Mouse (Mus musculus) spleen, embryonic (tissue): Measurements from ENCODE around the gene Rtl6.

ENCODE experiments used
- CTCF ChIA-PET: fragments of 350-600 bp; sonication (Branson Sonifier 250); formaldehyde crosslinking; loops from one replicate; lab custom pipeline; 2022; lab: Charles Lee

The Rtl6 gene

GRCm38 (mm10) chr15:84557189-84557921 is at the start of gene Rtl6:
Gene Rtl6 (minus strand): TSS chr15:84557823.
- CTCF ChIA-PET, result interaction anchor here (0.6 to 0.7 kb wide), 2 partner anchors 1127 to 1672 kb away, joined by 4 to 13 read pairs; no protein-coding TSS in a partner anchor

- CTCF ChIA-PET, result interaction anchor here (0.6 kb wide), 1 partner anchor 42 kb away, joined by 3 read pairs; no protein-coding TSS in a partner anchor
Measured at GRCm38 (mm10) chr15:84603267-84603963, 45.8 kb upstream of the Rtl6 start.

DNA sequence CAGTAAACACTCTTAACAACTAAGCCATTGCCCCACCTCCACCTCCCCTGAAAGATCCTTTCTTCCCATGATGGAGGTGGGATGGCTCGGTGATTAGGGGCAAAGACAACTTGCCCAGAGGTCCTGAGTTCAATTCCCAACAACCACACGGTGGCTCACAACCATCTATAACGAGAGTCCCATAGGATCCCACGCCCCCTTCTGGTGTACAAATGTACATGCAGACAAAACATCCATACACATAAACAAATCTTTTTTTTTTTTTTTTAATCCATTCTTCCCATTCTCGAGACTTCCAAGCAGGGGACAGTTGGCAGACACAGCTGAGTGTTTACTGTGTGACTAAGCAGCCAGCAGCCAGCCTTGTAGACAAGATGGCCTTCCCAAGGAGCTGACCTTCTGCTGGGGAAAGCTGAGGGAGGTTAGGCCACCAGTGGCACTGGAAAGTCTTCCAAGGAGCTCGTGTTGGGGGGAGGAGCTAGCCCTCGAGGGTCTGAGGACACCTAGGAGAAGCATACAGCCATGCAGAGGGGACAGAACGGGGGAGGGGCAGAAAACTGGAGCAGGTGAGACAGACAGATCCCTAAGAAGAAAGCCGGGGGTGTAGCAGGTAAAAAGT is 43.5 kb upstream of the Rtl6 start:
- CTCF ChIA-PET, result interaction anchor here (0.7 kb wide), 1 partner anchor 36 kb away, joined by 3 read pairs; no protein-coding TSS in a partner anchor

GRCm38 (mm10) chr15:84598911-84599310 is 41.3 kb upstream of the Rtl6 start:
- CTCF ChIA-PET, result interaction anchor here (0.6 kb wide), 1 partner anchor 108 kb away, joined by 3 read pairs; no protein-coding TSS in a partner anchor

GRCm38 (mm10) chr15:84597816-84598215 is 40.2 kb upstream of the Rtl6 start:
- CTCF ChIA-PET, result no interaction called here

- CTCF ChIA-PET, result no interaction called here
Measured at GRCm38 (mm10) chr15:84597021-84597420, 39.4 kb upstream of the Rtl6 start.

DNA sequence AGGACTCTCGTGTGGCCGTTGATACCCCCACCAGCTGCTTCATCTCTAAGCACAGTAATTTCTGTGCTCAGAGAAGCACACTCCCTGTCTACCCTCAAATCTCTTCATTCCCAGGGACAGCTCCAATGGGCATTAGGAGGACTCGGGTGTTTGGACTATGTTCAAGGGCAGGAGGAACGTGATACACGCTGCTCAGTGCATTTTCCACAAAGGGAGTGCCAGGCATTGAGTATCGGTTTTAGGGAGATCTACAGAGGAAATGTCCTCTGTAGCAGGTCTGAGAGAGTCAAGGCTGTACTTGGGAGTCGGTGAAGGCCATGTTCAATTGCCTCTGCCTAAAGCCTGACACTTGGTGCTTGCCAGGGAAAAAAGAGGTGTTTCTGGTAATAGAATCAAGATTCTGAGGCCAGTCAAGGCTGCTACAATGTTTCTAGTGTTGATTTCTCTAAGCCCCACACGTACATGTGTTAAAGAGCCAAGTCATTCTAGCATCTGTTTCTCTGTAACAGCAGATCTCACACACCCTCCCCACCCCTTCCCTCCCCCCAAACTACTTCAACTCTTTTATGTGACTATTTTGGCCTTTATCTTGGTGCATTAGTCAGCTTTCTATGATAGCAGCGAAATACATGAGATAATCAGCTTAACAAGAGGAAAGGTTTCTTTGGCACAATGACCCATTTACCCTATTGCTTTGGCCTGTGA is 37.8 kb upstream of the Rtl6 start:
- CTCF ChIA-PET, result no interaction called here

GRCm38 (mm10) chr15:84593514-84593913 is 35.9 kb upstream of the Rtl6 start:
- CTCF ChIA-PET, result no interaction called here

DNA sequence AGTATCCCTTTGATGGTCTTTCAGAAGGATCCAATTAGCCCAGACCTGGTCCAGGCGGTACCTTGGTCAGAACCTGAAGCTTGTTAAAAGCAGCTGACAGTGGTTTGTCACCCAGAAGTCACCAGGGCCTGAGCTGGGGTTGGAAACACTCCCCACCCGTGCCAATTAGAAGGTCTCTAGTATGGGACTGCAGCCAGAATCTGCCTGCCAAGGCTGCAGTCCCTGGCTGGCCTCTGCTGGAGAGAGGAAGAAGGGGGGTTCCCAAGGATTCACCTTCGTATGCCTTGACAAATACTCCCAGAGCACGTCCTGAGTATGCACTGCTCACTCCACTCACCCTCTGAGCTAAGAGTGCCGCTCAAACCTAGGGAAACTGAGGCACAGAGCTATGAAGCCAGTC is 34.6 kb upstream of the Rtl6 start:
- CTCF ChIA-PET, result no interaction called here

DNA sequence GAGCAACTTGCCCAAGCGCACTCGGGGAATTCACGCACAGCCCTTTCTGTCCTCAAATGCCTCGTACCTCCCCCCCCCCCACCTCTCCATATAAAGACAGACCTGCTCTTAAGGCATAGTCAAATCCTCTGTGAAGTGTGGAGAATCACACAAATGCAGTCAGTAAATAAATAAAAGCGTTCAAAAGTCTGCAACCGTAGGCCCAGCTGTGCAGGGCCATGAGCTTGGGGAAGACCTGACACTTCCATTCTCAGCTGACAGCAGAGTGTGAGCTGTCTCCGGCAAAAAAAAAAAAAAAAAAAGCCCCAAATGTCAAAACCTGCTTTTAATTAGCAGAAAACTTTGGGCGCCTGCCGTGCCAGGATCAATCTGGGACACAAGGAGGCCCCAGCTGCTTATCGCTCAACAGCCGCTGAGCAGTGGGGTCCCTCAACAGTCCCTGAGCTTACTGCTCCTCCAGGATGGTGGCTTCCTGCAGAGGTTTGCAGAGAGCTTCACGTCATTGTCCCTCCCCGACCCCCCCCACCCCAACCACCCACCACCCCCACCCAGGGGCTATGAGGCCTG is 34.0 kb upstream of the Rtl6 start:
- CTCF ChIA-PET, result interaction anchor here (0.6 to 0.8 kb wide), 2 partner anchors 19 to 174 kb away, joined by 3 to 7 read pairs; no protein-coding TSS in a partner anchor

- CTCF ChIA-PET, result no interaction called here
Measured at GRCm38 (mm10) chr15:84588371-84588821, 30.8 kb upstream of the Rtl6 start.

DNA sequence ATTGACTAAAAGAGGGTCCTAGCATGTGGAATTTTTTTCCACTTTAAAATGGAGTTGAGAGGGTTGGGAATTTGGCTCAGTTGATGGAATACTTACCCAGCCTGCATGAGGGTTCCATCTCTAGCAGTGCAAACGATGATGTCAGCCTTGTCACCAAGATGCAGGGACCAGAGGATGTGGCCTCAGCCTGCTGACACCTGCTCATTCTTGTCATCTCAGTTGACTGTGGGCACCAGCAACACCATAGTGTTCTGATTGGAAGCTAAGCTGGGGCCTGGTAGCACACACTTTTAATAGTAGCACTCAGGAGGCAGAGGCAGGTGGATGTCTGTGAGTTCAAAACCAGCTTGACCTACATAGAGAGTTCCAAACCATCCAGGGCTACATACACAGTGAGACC is 21.0 kb upstream of the Rtl6 start:
- CTCF ChIA-PET, result no interaction called here

- CTCF ChIA-PET, result interaction anchor here (0.6 kb wide), 1 partner anchor 26 kb away, joined by 3 read pairs; no protein-coding TSS in a partner anchor
Measured at GRCm38 (mm10) chr15:84577019-84577418, 19.4 kb upstream of the Rtl6 start.

GRCm38 (mm10) chr15:84566568-84567110 is 9.0 kb upstream of the Rtl6 start:
- CTCF ChIA-PET, result interaction anchor here (0.7 kb wide), 2 partner anchors 54 to 155 kb away, joined by 3 to 5 read pairs; no protein-coding TSS in a partner anchor

DNA sequence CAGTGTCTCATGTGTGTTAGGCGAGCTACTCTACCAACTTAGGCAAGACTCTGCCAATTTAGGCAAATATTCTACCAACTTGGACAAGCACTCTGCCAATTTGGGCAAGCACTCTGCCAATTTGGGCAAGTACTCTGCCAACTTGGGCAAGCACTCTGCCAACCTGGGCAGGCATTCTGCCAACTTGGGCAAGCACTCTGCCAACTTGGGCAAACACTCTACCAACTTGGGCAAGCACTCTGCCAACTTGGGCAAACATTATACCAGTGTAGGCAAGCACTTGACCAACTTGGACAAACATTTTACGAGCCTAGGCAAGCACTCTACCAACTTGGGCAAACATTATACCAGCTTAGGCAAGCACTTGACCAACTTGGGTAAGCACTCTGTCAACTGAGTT is 3.9 kb upstream of the Rtl6 start:
- CTCF ChIA-PET, result interaction anchor here (0.7 kb wide), 1 partner anchor 42 kb away, joined by 3 read pairs; no protein-coding TSS in a partner anchor

DNA sequence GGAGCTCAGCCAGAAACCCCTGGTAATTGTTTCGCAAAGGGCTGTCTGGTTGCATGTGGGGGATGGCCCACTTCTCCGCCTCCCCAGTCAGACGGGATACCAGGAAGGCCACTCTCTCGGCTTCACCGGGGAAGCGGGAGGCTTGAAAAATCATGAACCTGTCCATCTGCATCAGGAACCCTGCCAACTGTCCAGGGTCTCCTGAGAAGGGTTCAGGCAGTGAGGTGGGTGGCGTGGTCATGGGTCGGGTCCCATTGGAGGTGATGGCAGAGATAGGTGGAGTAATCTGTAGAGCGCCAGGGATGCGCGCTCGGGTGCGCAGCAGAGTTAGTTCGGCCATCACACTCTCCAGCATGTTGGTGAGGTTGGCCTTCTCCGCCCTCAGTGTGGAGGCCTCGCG is 949 bp downstream of the Rtl6 start:
- CTCF ChIA-PET, result no interaction called here

DNA sequence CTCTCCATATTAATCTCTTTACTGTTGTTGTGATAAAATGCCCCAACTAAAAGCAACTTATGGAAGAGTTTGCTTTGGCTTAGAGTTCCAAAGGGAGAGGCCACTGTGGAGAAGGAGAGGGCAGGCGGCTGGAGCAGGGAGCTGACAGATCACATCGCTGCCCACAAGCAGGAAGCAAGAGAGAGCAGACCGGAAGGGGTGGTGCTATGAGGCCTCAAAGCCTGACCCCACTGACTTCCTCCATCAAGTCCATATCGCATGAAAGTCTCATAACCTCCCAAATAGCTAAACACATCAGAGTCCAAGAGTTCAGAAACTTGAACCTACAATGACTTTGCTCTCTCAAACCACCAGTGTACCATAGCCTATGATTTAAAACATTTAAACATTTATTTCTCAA is 6.6 kb downstream of the Rtl6 start:
- CTCF ChIA-PET, result interaction anchor here (0.7 kb wide), 1 partner anchor 26 kb away, joined by 3 read pairs; no protein-coding TSS in a partner anchor

GRCm38 (mm10) chr15:84549291-84549797 is 8.3 kb downstream of the Rtl6 start:
- CTCF ChIA-PET, result interaction anchor here (0.6 kb wide), 1 partner anchor 13 kb away, joined by 3 read pairs; no protein-coding TSS in a partner anchor

GRCm38 (mm10) chr15:84546028-84546427 is 11.6 kb downstream of the Rtl6 start:
- CTCF ChIA-PET, result interaction anchor here (0.6 kb wide), 1 partner anchor 59 kb away, joined by 5 read pairs; no protein-coding TSS in a partner anchor

DNA sequence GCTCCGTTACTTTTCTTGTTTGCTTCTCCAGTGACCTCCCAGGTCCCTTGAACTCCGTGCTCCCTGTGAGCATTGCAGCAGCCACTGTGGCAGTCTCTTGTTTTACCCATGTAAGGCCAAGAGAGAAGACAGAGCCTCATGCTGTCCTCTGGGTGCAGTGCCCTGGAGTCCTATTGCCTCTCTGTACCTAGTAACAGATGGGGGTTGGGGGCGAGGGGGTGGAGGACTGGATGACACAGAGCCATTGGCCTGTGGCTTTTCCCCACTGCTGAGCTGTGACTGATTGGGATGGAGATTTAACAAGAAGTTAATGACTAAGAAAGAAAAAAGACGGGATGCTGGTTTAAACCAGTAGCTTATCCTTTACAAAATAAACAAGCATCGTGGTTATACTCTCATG is 16.4 kb downstream of the Rtl6 start:
- CTCF ChIA-PET, result interaction anchor here (0.5 kb wide), 1 partner anchor 58 kb away, joined by 3 read pairs; no protein-coding TSS in a partner anchor
